Comparison of ENCODE assay signal across 22 mouse cellular contexts in the genomic region with DNA sequence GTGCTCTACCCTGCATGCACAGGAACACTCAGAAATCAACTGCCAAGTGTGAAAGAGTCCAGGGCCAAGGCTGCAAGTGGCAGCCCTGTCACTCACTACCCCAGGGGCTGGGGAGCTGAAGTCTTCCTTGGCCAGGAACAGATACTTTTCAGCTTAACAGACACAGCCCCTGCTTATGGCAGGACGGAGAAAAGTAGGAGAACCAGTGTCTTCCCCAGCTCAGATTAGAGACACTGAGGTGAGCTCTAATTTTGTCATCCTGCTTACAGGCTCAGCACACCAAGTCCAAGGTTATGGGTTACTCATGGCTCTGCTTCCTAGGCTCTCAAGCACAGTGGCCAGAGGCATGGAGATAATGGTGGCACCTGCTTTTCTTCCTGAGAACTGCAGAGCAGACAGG.
DNase-seq lines count a peak whose midpoint lies in the region; ATAC-seq lines count a peak whose summit lies in the region.
"Had no signal": no experiment of that assay in that cellular context is flagged by ENCODE, and none has a peak within 500 bp of the region (broad histone marks: within the 10 kb centered on the region; RNA-seq: fewer than 3 reads in every experiment).

No protein-coding gene starts in this region.

- 0 out of 2 replicates have a peak overlapping the region, but pooled peaks have one; percentile 33 for H3K9ac ChIP-seq in heart, embryonic 13.5 days
- H3K9ac ChIP-seq in heart, embryonic 12.5 days = no peak overlapping the region
- H3K9ac ChIP-seq: heart, embryonic 15.5 days; hindbrain, embryonic 13.5 days; liver, embryonic 15.5 days; lung, embryonic 15.5 days; midbrain, embryonic 13.5 days had no signal

- no peak overlapping the region; the same call in 1 of the 2 replicates for H3K27ac ChIP-seq in heart, embryonic 13.5 days (replicated peaks)
- H3K27ac ChIP-seq in heart, embryonic 12.5 days (ENCODE audit: poor library complexity, severe bottlenecking) = no peak overlapping the region; the same call in 1 of the 2 replicates
- peak overlapping the region; percentile 22; the same call in 1 of the 2 replicates for H3K27ac ChIP-seq in limb, embryonic 10.5 days
- H3K27ac ChIP-seq: heart, embryonic 15.5 days; hindbrain, embryonic 13.5 days; liver, embryonic 15.5 days; lung, embryonic 15.5 days; midbrain, embryonic 13.5 days had no signal

- no peaks in the 10 kb centered on the region for H3K36me3 ChIP-seq in heart, embryonic 13.5 days
- no peaks in the 10 kb centered on the region for H3K36me3 ChIP-seq in heart, embryonic 12.5 days
- H3K36me3 ChIP-seq in limb, embryonic 10.5 days = no peaks in the 10 kb centered on the region
- H3K36me3 ChIP-seq: heart, embryonic 15.5 days; hindbrain, embryonic 13.5 days; liver, embryonic 15.5 days; lung, embryonic 15.5 days; midbrain, embryonic 13.5 days had no signal

- no peaks in the 10 kb centered on the region for H3K9me3 ChIP-seq in heart, embryonic 13.5 days
- no peaks in the 10 kb centered on the region for H3K9me3 ChIP-seq in heart, embryonic 12.5 days (replicated peaks)
- H3K9me3 ChIP-seq in limb, embryonic 10.5 days (replicated peaks) = no peaks in the 10 kb centered on the region
- H3K9me3 ChIP-seq: G1E; heart, embryonic 15.5 days; hindbrain, embryonic 13.5 days; liver, embryonic 15.5 days; lung, embryonic 15.5 days; midbrain, embryonic 13.5 days had no signal

- H3K27me3 ChIP-seq in heart, embryonic 13.5 days (replicated peaks) = no peaks in the 10 kb centered on the region
- H3K27me3 ChIP-seq in heart, embryonic 12.5 days (replicated peaks) = no peaks in the 10 kb centered on the region
- H3K27me3 ChIP-seq in limb, embryonic 10.5 days (ENCODE audit: low read depth, poor library complexity, severe bottlenecking) = no peaks in the 10 kb centered on the region
- H3K27me3 ChIP-seq: heart, embryonic 15.5 days; hindbrain, embryonic 13.5 days; liver, embryonic 15.5 days; lung, embryonic 15.5 days; midbrain, embryonic 13.5 days; Patski had no signal

- no peak overlapping the region for H3K4me3 ChIP-seq in heart, embryonic 13.5 days
- no peak overlapping the region for H3K4me3 ChIP-seq in heart, embryonic 12.5 days
- no peak overlapping the region for H3K4me3 ChIP-seq in limb, embryonic 10.5 days
- H3K4me3 ChIP-seq: heart, embryonic 15.5 days; hindbrain, embryonic 13.5 days; liver, embryonic 15.5 days; lung, embryonic 15.5 days; midbrain, embryonic 13.5 days had no signal

- DNase-seq in adrenal gland, adult (ENCODE audit: inconsistent age in 2 of 2, low spot score in 1 of 2) = peak; percentile 55 to 75
- no peak for DNase-seq in adrenal gland, postnatal 25 days
- DNase-seq in A20 (ENCODE audit: low read depth, low spot score) = peak; percentile 7
- no peak for DNase-seq in limb, embryonic 10.5 days (ENCODE audit: low spot score)
- DNase-seq in testis, postnatal 10 days (ENCODE audit: low spot score) = no peak
- DNase-seq: cerebellum, adult 2 months; cerebellum, postnatal 25 days; kidney, adult 8-10 months; kidney, postnatal 14 days; layer of hippocampus, adult 9-11 months; liver had no signal

- WGBS in heart, embryonic 13.5 days = 34% methylated on average over 1 of the region's 1 CpGs
- WGBS in heart, embryonic 12.5 days = 43% methylated on average over 1 of the region's 1 CpGs
- WGBS in limb, embryonic 10.5 days = 83% methylated on average over 1 of the region's 1 CpGs

- ATAC-seq in heart, embryonic 13.5 days (ENCODE audit: extremely low read depth, insufficient number of reproducible peaks, low FRiP score, low TSS enrichment) = no peak
- no peak for ATAC-seq in heart, embryonic 12.5 days (ENCODE audit: insufficient number of reproducible peaks, low FRiP score)
- ATAC-seq: forebrain, embryonic 16.5 days; intestine, embryonic 16.5 days; midbrain, embryonic 13.5 days; Patski had no signal

- no peak overlapping the region for H3K4me2 ChIP-seq in heart, embryonic 13.5 days
- H3K4me2 ChIP-seq in heart, embryonic 12.5 days = no peak overlapping the region
- H3K4me2 ChIP-seq: heart, embryonic 15.5 days; hindbrain, embryonic 13.5 days; liver, embryonic 15.5 days; lung, embryonic 15.5 days; midbrain, embryonic 13.5 days had no signal

- peaks cover 21% of the 10 kb centered on the region for H3K4me1 ChIP-seq in heart, embryonic 13.5 days
- peaks cover 34% of the 10 kb centered on the region for H3K4me1 ChIP-seq in heart, embryonic 12.5 days (replicated peaks)
- H3K4me1 ChIP-seq in limb, embryonic 10.5 days = peaks cover 49% of the 10 kb centered on the region
- H3K4me1 ChIP-seq: lung, embryonic 15.5 days had no signal

Comparison
In these comparisons a context has a peak if more than half of its experiments do, and no peak if none do; other contexts are left out.
1. DNase-seq: peak in adrenal gland, adult (2 of 2) and A20 (single experiment); none in adrenal gland, postnatal 25 days (single experiment), limb, embryonic 10.5 days (single experiment) and testis, postnatal 10 days (single experiment).